Mouse (Mus musculus): ENCODE measurements around the gene Skp1a. TPM values are rescaled to one million over a fixed set of nuclear protein-coding genes. Genes with fewer than 3 reads are reported as not detected.

Gene Skp1a
- total and polyA plus RNA-seq, 3 experiments = 169 to 371 (median 209) TPM

DNA sequence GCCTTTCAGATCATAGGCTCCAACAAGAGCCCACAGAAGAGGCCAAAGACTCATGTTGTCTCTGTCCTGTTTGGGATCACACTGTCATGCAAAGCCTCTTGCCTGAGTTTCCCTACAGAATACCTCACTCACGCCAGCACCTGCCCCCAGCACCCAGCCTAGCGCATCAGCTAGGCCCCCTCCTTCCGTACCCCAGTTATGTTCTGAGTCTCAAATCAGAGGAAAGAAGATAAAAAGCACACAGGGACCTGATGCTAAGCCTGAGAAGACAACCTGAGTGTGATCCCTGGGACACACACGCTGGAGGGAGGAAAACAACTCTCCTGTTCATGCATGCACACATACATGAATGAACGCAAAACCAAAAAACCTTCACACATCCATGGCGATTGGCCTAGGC is 47.2 kb downstream of the Skp1a start:
- Histone ChIP-seq H3K36me3 (replicated peaks in 1 of 2; ENCODE audit: control insufficient read depth in 1 of 2, insufficient read depth in 1 of 2, low read length in 1 of 2) (peaks cover 0 to 6% of the 10 kb centered on the region in 2 experiments), H3K9ac (ENCODE audit: insufficient read depth, low read depth) (no peak overlapping the region), H3K4me1 (ENCODE audit: control insufficient read depth in 1 of 2, insufficient read depth in 2 of 2) (peaks cover 3 to 10% of the 10 kb centered on the region in 2 experiments), H3K27ac (ENCODE audit: insufficient read depth, low read depth) (no peak overlapping the region), H3K4me2 (ENCODE audit: insufficient read depth, low read depth, poor library complexity, severe bottlenecking) (no peak overlapping the region), H3K4me3 (replicated peaks in 1 of 3; ENCODE audit: low read depth in 2 of 3, low read length in 2 of 3, poor library complexity in 1 of 3) (no peak overlapping the region), H3K9me3 (replicated peaks; ENCODE audit: low read length) (no peaks in the 10 kb centered on the region), H3K27me3 (replicated peaks) (peaks cover 35% of the 10 kb centered on the region), H3K79me2 (replicated peaks; ENCODE audit: control insufficient read depth, extremely low read depth, insufficient read depth, poor library complexity, severe bottlenecking) (no peaks in the 10 kb centered on the region)
- DNase-seq (ENCODE audit: extremely low read depth) = no peak
- in situ Hi-C loops (cut with MboI; ENCODE audit: low pct_ligation_motif_present, low pct_unique_long_range_greater_than_20kb, low sequenced_read_pairs) (no loop called here), dilution Hi-C loops (cut with MboI; ENCODE audit: extremely low pct_ligation_motif_present, extremely low pct_unique_long_range_greater_than_20kb, low sequenced_read_pairs) (no loop called here)
- TF ChIP-seq ZNF384 (IDR thresholded peaks at IDR 0.05; ENCODE audit: low read depth, low read length) (no peak), NELFE (IDR thresholded peaks at IDR 0.05; ENCODE audit: low read depth, low read length) (no peak), BHLHE40 (IDR thresholded peaks at IDR 0.05; ENCODE audit: low read depth, low read length) (no peak), MEF2A (IDR thresholded peaks at IDR 0.05; ENCODE audit: borderline replicate concordance, low read depth, low read length) (no peak), SMC3 (IDR thresholded peaks at IDR 0.05; ENCODE audit: low read depth, low read length) (no peak), USF1 (IDR thresholded peaks at IDR 0.05; ENCODE audit: low read depth, low read length) (no peak), RCOR1 (conservative IDR thresholded peaks at IDR 0.05; ENCODE audit: low read depth, low read length) (no peak), USF2 (conservative IDR thresholded peaks at IDR 0.05; ENCODE audit: low read depth, low read length) (no peak), POLR2A (IDR thresholded peaks at IDR 0.05; ENCODE audit: low read depth, low read length) (no peak), RAD21 (IDR thresholded peaks at IDR 0.05; ENCODE audit: low read depth, low read length) (no peak), ZKSCAN1 (IDR thresholded peaks at IDR 0.05; ENCODE audit: borderline replicate concordance, low read depth, low read length) (no peak)

DNA sequence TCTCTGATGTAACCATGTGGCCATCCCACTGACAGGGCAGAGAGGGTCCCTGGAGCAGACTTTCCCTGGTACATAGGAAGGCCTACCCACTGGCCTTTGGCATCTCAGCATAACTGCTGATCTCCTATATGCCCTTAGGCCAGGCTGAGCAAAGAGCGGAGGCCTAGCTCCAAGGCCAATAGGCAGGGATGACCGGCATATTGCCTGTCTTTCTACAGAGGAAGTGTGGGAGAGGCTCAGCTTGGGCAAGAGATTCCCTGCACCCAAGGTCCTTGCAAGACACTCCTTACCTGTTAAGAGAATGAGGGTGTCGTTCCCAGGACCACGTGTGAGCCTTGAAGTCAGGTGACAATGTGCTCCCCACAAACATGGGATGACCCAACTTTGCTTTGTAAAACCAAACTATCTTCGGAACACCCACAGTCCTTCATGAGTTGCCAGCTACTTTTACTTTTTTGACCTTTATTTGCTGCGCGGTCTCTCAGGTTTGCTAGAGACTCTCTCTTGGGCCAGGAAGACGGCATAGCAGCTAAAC is 47.9 kb downstream of the Skp1a start:
- H3K4me2 ChIP-seq (ENCODE audit: insufficient read depth, low read depth, poor library complexity, severe bottlenecking) = no peak overlapping the region
- H3K4me3 ChIP-seq (replicated peaks in 1 of 3; ENCODE audit: low read depth in 2 of 3, low read length in 2 of 3, poor library complexity in 1 of 3) = no peak overlapping the region
- peaks cover 3 to 10% of the 10 kb centered on the region in 2 experiments; a peak in 3 of 4 replicates for H3K4me1 ChIP-seq (ENCODE audit: control insufficient read depth in 1 of 2, insufficient read depth in 2 of 2)
- H3K9ac ChIP-seq (ENCODE audit: insufficient read depth, low read depth) = no peak overlapping the region
- in situ Hi-C loops (cut with MboI; ENCODE audit: low pct_ligation_motif_present, low pct_unique_long_range_greater_than_20kb, low sequenced_read_pairs) = no loop called here
- TF ChIP-seq EP300 (IDR thresholded peaks at IDR 0.05; ENCODE audit: low read length) (no peak), RCOR1 (conservative IDR thresholded peaks at IDR 0.05; ENCODE audit: low read depth, low read length) (no peak), HCFC1 (IDR thresholded peaks at IDR 0.05; ENCODE audit: low read depth, low read length) (no peak), ZC3H11A (IDR thresholded peaks at IDR 0.05; ENCODE audit: low read depth, low read length) (no peak), TBP (conservative IDR thresholded peaks at IDR 0.05; ENCODE audit: low read depth, low read length) (no peak), UBTF (IDR thresholded peaks at IDR 0.05; ENCODE audit: low read depth, low read length) (no peak), BHLHE40 (IDR thresholded peaks at IDR 0.05; ENCODE audit: low read depth, low read length) (no peak), USF2 (conservative IDR thresholded peaks at IDR 0.05; ENCODE audit: low read depth, low read length) (no peak), RAD21 (IDR thresholded peaks at IDR 0.05; ENCODE audit: low read depth, low read length) (no peak), CTCF (conservative IDR thresholded peaks at IDR 0.05 in 1 of 2, IDR thresholded peaks at IDR 0.05 in 1 of 2; ENCODE audit: low read depth in 2 of 2, low read length in 2 of 2) (no peak), POLR2AphosphoS2 (IDR thresholded peaks at IDR 0.05; ENCODE audit: low read depth, low read length) (no peak), ZMIZ1 (IDR thresholded peaks at IDR 0.05; ENCODE audit: low read depth, low read length) (no peak), ELF1 (IDR thresholded peaks at IDR 0.05; ENCODE audit: low read depth, low read length) (no peak), JUN (IDR thresholded peaks at IDR 0.05; ENCODE audit: insufficient read depth, low read depth, low read length) (no peak)
- H3K27ac ChIP-seq (ENCODE audit: insufficient read depth, low read depth) = no peak overlapping the region
- H3K79me2 ChIP-seq (replicated peaks; ENCODE audit: control insufficient read depth, extremely low read depth, insufficient read depth, poor library complexity, severe bottlenecking) = no peaks in the 10 kb centered on the region
- peaks cover 0 to 4% of the 10 kb centered on the region in 2 experiments for H3K36me3 ChIP-seq (replicated peaks in 1 of 2; ENCODE audit: control insufficient read depth in 1 of 2, insufficient read depth in 1 of 2, low read length in 1 of 2)
- dilution Hi-C loops (cut with MboI; ENCODE audit: extremely low pct_ligation_motif_present, extremely low pct_unique_long_range_greater_than_20kb, low sequenced_read_pairs) = no loop called here
- no peak for DNase-seq (ENCODE audit: extremely low read depth)
- H3K27me3 ChIP-seq (replicated peaks) = peaks cover 40% of the 10 kb centered on the region
- no peaks in the 10 kb centered on the region for H3K9me3 ChIP-seq (replicated peaks; ENCODE audit: low read length)
